Mouse (Mus musculus) hindbrain, postnatal 0 days (tissue): ENCODE measurements around the gene Rptor. TPM values are rescaled to one million over a fixed set of nuclear protein-coding genes. Genes with fewer than 3 reads are reported as not detected.

Experiments used
- ATAC-seq: fragments of 200-750 bp; cut with Nextera tagmentation; 2 replicates; pipeline ENCODE4 v1.8.0; 2017; ENCODE audit warnings: mild to moderate bottlenecking, moderate TSS enrichment, moderate library complexity
- DNase-seq: peaks from one replicate; pipeline ENCODE4 v3.0.0-alpha.2; 2015; ENCODE audit warnings: low spot score
- H3K27ac ChIP-seq: fragments of 300-500 bp; sonication (generic); 2 replicates; pipeline ENCODE4 v1.5.1; 2014; ENCODE audit warnings: mild to moderate bottlenecking
- H3K27me3 ChIP-seq: fragments of 300-500 bp; sonication (generic); 2 replicates; pipeline ENCODE4 v1.6.1; 2014; ENCODE audit warnings: low read length, mixed read lengths; ENCODE audit not compliant: insufficient read depth
- H3K36me3 ChIP-seq: fragments of 300-500 bp; sonication (generic); 2 replicates; pipeline ENCODE4 v1.6.1; 2014; ENCODE audit warnings: low read length, mixed read lengths; ENCODE audit not compliant: insufficient read depth
- H3K4me1 ChIP-seq: fragments of 300-500 bp; sonication (generic); 2 replicates; pipeline ENCODE4 v1.6.1; 2014; ENCODE audit warnings: antibody characterized with exemption, low read length, mixed read lengths; ENCODE audit not compliant: insufficient read depth
- H3K4me2 ChIP-seq: fragments of 300-500 bp; sonication (generic); 2 replicates; pipeline ENCODE4 v1.6.1; 2014; ENCODE audit warnings: low read depth, mild to moderate bottlenecking, low read length, moderate library complexity, mixed read lengths
- H3K4me3 ChIP-seq: fragments of 300-500 bp; sonication (generic); 2 replicates; pipeline ENCODE4 v1.5.1; 2014; ENCODE audit warnings: low read length
- H3K9ac ChIP-seq: fragments of 300-500 bp; sonication (generic); replicated peaks from 2 replicates; pipeline ENCODE4 v1.6.1; 2014; ENCODE audit warnings: mild to moderate bottlenecking, low read length, moderate library complexity, mixed read lengths
- H3K9me3 ChIP-seq: fragments of 300-500 bp; sonication (generic); 2 replicates; pipeline ENCODE4 v1.6.1; 2016; ENCODE audit warnings: low read length, mixed read lengths
- CTCF ChIP-seq: IDR thresholded peaks from 2 replicates; pipeline ENCODE4 v1.5.1; 2016; ENCODE audit warnings: antibody characterized with exemption, control low read depth, low read depth
- WGBS: fragments of 180-500 bp; shearing (Covaris S2); extraction: QIAGEN DNeasy Blood & Tissue Kit; methylation state at CpG from one replicate; pipeline ENCODE4 v1.1.7; 2014; 5-methylcytosine and 5-hydroxymethylcytosine counted together
- polyA plus RNA-seq: library from polyadenylated mRNA; unstranded; fragments of >200 nt; fragmentation: Nextera tagmentation; extraction: Ambion mirVana; gene quantifications from 2 replicates; pipeline ENCODE4 v1.2.1, GENCODE M21; 2015
- total RNA-seq: library from RNA; depleted of rRNA; stranded (reverse); fragments of >200 nt; gene quantifications from 2 replicates; pipeline ENCODE4 v1.2.3, GENCODE M21; 2014

The Rptor gene
- total and polyA plus RNA-seq, 2 experiments from 2014 or later: 8.7 to 69.0 TPM

DNA sequence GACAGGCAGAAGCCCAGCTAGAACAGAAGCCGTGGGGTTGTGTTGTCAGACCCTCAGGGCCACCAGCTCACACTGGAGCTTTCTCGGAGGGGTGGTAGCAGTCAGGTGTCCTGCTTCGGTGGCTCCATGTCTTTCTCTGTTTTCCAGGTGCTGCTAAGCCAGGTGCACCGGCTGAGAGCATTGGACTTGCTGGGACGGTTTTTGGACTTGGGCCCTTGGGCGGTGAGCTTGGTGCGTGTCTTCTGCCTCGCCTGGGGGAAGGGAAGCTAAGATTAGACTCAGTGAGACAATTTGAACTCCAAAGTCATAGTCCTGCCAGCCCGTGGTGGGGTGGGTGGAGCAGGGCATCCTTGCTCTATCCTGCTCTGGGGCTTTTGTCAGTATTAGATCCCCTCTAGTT, 218.8 kb downstream of the Rptor start:
- Histone ChIP-seq H3K9ac (no peak overlapping the region), H3K4me3 (no peak overlapping the region), H3K4me2 (no peak overlapping the region), H3K4me1 (peaks cover 4% of the 10 kb centered on the region; the same call in 1 of the 2 replicates), H3K27ac (no peak overlapping the region), H3K9me3 (no peaks in the 10 kb centered on the region), H3K27me3 (no peaks in the 10 kb centered on the region), H3K36me3 (peaks cover 4% of the 10 kb centered on the region; the same call in 1 of the 2 replicates)
- no peak for TF ChIP-seq CTCF
- DNase-seq (no peak), ATAC-seq (no peak)
- WGBS: 95% methylated on average over 9 of the region's 9 CpGs

DNA sequence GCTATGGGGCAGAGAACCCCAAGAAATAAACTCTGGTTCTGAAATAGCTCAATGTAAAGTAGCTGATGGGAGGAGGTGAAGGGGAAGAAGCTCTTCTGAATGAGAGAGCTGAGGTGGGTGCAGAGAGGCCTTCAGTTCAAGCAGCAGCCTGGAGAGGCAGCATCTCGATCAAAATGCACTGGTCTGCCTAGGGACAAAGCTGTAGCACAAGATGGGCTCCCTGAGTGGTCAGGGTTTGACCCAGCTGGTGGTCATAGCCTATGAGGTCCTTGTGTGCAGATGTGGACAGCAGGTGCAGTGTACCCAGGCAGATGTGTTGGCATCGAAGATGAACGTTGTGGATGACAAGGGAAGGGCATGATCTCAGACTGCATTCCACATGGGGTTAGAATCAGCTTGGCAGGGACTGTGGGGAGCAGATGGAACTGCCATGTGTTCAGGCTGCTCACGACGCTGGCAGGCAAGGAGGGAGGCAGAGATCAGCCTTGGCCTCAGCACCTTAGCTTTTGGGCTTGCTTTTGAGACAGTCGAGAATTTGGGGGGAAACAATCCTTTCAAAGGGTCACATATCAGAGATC, 221.5 kb downstream of the Rptor start:
- ATAC-seq: peak; percentile 73

DNA sequence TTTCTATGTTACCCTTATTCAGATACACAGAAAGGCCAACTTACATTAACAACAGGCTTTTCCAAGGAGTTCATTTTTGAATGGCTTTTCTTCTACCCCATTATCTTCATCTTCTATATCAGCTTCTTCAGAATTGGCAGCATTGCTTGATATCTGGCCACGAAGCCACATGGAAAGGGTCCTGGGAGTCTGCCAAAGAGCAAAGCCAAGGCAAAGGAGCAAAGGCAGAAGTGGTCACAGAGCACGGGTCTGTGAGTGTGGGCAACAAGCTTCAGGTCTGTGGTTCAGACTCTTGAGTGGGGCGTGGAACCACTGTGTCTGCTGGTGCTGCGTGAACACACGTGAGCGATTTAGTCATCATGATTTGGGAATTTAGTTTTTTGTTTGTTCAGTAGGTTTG, 223.1 kb downstream of the Rptor start:
- peaks cover 4% of the 10 kb centered on the region; the same call in 1 of the 2 replicates for H3K4me1 ChIP-seq
- no peak overlapping the region for H3K27ac ChIP-seq
- H3K27me3 ChIP-seq: no peaks in the 10 kb centered on the region
- no peak for TF ChIP-seq CTCF
- DNase-seq: no peak
- H3K36me3 ChIP-seq: no peaks in the 10 kb centered on the region; the same call in 1 of the 2 replicates
- 83% methylated on average over 6 of the region's 6 CpGs for WGBS
- no peak overlapping the region for H3K4me3 ChIP-seq
- no peak for ATAC-seq
- no peaks in the 10 kb centered on the region for H3K9me3 ChIP-seq
- no peak overlapping the region for H3K4me2 ChIP-seq
- no peak overlapping the region for H3K9ac ChIP-seq

More for the DNA sequence above, 221.5 kb downstream of the Rptor start:
- Histone ChIP-seq H3K4me2 (no peak overlapping the region), H3K4me1 (peaks cover 4% of the 10 kb centered on the region; the same call in 1 of the 2 replicates), H3K27me3 (no peaks in the 10 kb centered on the region), H3K9ac (no peak overlapping the region), H3K9me3 (no peaks in the 10 kb centered on the region), H3K36me3 (no peaks in the 10 kb centered on the region; the same call in 1 of the 2 replicates), H3K27ac (peak overlapping the region; percentile 41; the same call in 1 of the 2 replicates), H3K4me3 (no peak overlapping the region)
- WGBS: 55% methylated on average over 6 of the region's 6 CpGs
- DNase-seq: peak; percentile 49
- TF ChIP-seq CTCF: peak; percentile 22; the same call in 1 of the 2 replicates

DNA sequence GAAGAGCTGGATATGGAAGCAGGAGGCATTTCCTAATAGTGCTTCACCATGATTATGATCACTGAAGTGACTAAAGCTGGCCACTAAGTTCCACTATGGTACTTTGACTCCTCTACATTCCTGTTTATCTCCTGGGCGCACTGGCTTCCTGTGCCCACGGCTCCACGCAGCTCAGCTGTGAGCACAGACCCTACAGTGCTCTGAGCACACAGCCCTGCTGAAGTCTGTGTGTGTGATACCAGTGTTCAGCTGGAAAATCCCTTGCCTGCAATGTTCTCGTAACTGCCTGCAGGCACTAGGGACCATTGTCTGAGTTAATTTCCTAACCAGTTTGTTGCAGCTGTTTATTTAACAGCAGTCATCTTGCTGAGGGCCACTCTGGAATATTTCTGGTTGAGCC, 223.5 kb downstream of the Rptor start:
- DNase-seq (no peak), ATAC-seq (no peak)
- no peaks in the 10 kb centered on the region; the same call in 1 of the 2 replicates for H3K36me3 ChIP-seq
- no peak overlapping the region for H3K9ac ChIP-seq
- peaks cover 4% of the 10 kb centered on the region; the same call in 1 of the 2 replicates for H3K4me1 ChIP-seq
- no peak overlapping the region for H3K27ac ChIP-seq
- H3K9me3 ChIP-seq: no peaks in the 10 kb centered on the region
- no peaks in the 10 kb centered on the region for H3K27me3 ChIP-seq
- no peak overlapping the region for H3K4me3 ChIP-seq
- WGBS: 67% methylated on average over 4 of the region's 4 CpGs
- H3K4me2 ChIP-seq: no peak overlapping the region
- no peak for TF ChIP-seq CTCF

DNA sequence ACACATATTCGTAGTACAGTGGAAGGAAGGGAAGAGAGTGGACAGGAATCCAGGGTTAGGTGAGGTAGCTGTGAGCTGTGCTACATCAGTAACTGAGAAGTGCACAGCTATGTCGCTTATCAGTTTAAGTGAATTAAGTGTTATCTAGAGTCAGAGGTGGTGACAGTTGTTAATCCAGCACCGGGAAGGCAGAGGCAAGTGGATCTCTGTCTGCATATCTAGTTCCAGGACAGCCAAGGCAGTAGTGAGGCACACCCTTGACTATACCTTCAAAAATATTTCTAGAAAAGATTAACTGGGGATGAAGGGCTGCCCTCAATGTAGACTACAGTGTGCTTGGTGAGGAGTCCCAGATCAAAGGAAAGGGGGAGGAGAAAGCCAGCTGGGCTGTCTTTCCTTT, 226.4 kb downstream of the Rptor start:
- no peak overlapping the region for H3K4me2 ChIP-seq

DNA sequence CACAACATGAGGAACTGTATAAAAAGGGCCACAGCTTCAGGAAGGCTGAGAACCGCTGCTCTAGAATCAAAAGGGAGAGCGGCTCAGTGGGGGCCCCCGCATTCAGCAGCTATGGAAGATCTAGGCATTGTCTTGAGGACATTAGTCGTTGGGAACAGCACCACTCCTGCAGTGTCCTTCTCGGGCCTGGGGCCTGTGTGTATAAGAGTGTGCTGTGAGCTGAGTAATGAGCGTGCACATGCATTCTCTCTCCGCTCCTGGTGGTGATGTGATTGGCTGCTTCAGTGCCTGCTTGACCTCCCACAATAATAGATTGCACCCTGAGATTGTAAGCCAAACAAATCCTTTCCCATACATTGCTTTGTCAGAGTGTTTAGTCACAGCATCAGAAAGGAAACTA, 229.0 kb downstream of the Rptor start:
- no peaks in the 10 kb centered on the region for H3K9me3 ChIP-seq
- H3K27me3 ChIP-seq: no peaks in the 10 kb centered on the region
- no peak for TF ChIP-seq CTCF
- no peak overlapping the region for H3K4me2 ChIP-seq
- no peak for DNase-seq
- no peaks in the 10 kb centered on the region for H3K4me1 ChIP-seq
- ATAC-seq: no peak
- H3K36me3 ChIP-seq: no peaks in the 10 kb centered on the region; the same call in 1 of the 2 replicates
- H3K27ac ChIP-seq: no peak overlapping the region
- no peak overlapping the region for H3K4me3 ChIP-seq
- H3K9ac ChIP-seq: no peak overlapping the region
- 33% methylated on average over 7 of the region's 7 CpGs for WGBS

More for the DNA sequence above, 226.4 kb downstream of the Rptor start:
- no peak overlapping the region for H3K4me3 ChIP-seq
- H3K27ac ChIP-seq: no peak overlapping the region
- DNase-seq: no peak
- TF ChIP-seq CTCF: no peak
- no peaks in the 10 kb centered on the region for H3K27me3 ChIP-seq
- WGBS: 93% methylated on average over 3 of the region's 3 CpGs
- H3K4me1 ChIP-seq: peaks cover 3% of the 10 kb centered on the region; the same call in 1 of the 2 replicates
- no peaks in the 10 kb centered on the region; the same call in 1 of the 2 replicates for H3K36me3 ChIP-seq
- H3K9ac ChIP-seq: no peak overlapping the region
- ATAC-seq: no peak
- no peaks in the 10 kb centered on the region for H3K9me3 ChIP-seq

DNA sequence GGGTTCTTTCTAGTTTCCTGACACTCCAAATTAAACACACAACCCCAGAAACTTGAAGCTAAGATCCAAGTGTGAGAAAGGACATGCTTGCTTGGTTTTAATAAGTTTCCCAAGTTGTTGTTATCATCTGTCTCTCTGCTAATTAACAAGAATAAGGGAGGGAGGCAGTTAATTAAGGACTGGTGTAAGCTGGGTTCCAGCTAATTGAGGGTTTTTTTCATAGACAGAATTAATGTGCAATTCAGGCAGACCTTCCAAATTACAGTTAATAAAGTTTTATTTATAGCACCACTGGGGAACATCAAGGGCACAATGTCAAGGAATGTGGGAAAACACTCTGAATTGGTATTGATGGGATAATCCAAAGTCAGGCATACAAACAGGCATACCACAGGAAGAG, 230.6 kb downstream of the Rptor start:
- no peak for TF ChIP-seq CTCF
- Histone ChIP-seq H3K27me3 (no peaks in the 10 kb centered on the region), H3K36me3 (no peaks in the 10 kb centered on the region; the same call in 1 of the 2 replicates), H3K4me1 (no peaks in the 10 kb centered on the region), H3K9me3 (no peaks in the 10 kb centered on the region), H3K9ac (no peak overlapping the region), H3K4me2 (no peak overlapping the region), H3K4me3 (no peak overlapping the region), H3K27ac (no peak overlapping the region)
- ATAC-seq (no peak), DNase-seq (no peak)
